ENCODE assay signal across 7 mouse cellular contexts in the genomic region with DNA sequence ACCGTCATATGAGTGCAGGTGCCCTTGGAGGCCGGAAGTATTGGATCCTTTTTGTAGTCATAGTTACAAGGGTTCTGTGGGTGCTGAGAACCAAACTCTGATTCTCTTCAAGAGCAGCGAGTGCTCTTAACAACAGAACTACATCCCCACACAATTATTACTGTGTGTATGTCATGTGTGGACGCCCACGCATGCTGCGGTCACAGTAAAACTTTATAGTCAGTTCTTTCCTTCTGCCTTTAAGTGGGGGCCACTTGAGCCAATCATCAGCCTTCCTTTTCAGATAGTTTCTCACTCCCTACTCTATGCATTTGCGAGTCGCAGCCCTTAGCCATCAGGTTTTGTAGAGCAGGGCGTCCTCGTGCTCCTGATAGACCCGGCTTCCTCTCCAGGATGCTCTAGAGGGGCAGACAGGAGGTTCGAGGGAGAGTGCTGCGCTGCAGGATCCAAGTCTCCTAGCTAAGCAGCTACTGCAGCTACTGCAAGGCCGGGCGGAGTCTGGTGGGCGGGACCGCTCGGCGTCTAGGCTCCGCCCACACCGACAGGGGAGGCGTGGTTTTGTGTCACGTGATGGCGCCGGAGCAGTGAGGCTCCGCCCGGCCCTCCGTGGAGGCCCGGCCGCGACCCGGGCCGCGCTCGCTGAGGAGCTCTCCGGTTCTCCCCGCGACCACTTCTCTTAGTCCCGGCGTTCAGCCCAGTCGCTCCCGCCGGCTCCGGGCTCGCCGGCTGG. TPM values are rescaled to one million over a fixed set of nuclear protein-coding genes. Genes with fewer than 3 reads are reported as not detected.
DNase-seq lines count a peak whose midpoint lies in the region; ATAC-seq lines count a peak whose summit lies in the region.

A gene (plus strand): TSS at position 555 of the 730 bp plus-strand sequence.

- ATAC-seq in intestine, embryonic 16.5 days: peak; percentile 88
- ATAC-seq in midbrain, embryonic 11.5 days (ENCODE audit: low FRiP score): peak; percentile 95

- H3K4me1 ChIP-seq in intestine, embryonic 16.5 days (ENCODE audit: control insufficient read depth, insufficient read depth, low read length): peaks cover 29% of the 10 kb centered on the region
- peaks cover 5% of the 10 kb centered on the region for H3K4me1 ChIP-seq in midbrain, embryonic 11.5 days (ENCODE audit: control insufficient read depth, insufficient read depth, low read length)

- H3K4me2 ChIP-seq in intestine, embryonic 16.5 days (ENCODE audit: low read depth, low read length): peak within 1 kb of the TSS; percentile 87
- H3K4me2 ChIP-seq in midbrain, embryonic 11.5 days: peak within 1 kb of the TSS; percentile 65

- H3K9ac ChIP-seq in intestine, embryonic 16.5 days (ENCODE audit: low read depth, low read length): peak within 1 kb of the TSS; percentile 94
- H3K9ac ChIP-seq in midbrain, embryonic 11.5 days (ENCODE audit: low read length): peak within 1 kb of the TSS; percentile 79

- no peaks in the 10 kb centered on the region for H3K9me3 ChIP-seq in intestine, embryonic 16.5 days (ENCODE audit: control insufficient read depth, low read length)
- H3K9me3 ChIP-seq in midbrain, embryonic 11.5 days (ENCODE audit: control insufficient read depth, low read length): no peaks in the 10 kb centered on the region

- intact Hi-C loops in gastrocnemius, postnatal 36 days (cut with DNase I): loop anchor here (5.0 kb wide), 1 partner anchor 80 kb away; no protein-coding TSS in a partner anchor
- intact Hi-C loops in left cerebral cortex, postnatal 36 days (cut with DNase I): no loop called here

- H3K27me3 ChIP-seq in intestine, embryonic 16.5 days (replicated peaks; ENCODE audit: control insufficient read depth, insufficient read depth, low read length): no peaks in the 10 kb centered on the region
- no peaks in the 10 kb centered on the region; the same call in 1 of the 2 replicates for H3K27me3 ChIP-seq in midbrain, embryonic 11.5 days (ENCODE audit: control insufficient read depth, insufficient read depth, low read length)

- H3K36me3 ChIP-seq in intestine, embryonic 16.5 days (ENCODE audit: control insufficient read depth, insufficient read depth, low read length): no peaks in the 10 kb centered on the region
- no peaks in the 10 kb centered on the region for H3K36me3 ChIP-seq in midbrain, embryonic 11.5 days (ENCODE audit: control insufficient read depth, insufficient read depth, low read length)

- peak; percentile 97 to 98 for DNase-seq in adrenal gland, adult 18-20 months (ENCODE audit: low spot score in 2 of 2)
- DNase-seq in embryo, embryonic 11 days: peak; percentile 95
- peak; percentile 92 to 96 for DNase-seq in gastrocnemius, postnatal 36 days
- peak; percentile 94 for DNase-seq in left cerebral cortex, postnatal 36 days (ENCODE audit: low spot score in 2 of 2)
- DNase-seq in midbrain, embryonic 11.5 days (ENCODE audit: low spot score, missing footprints): peak; percentile 100
- DNase-seq in skeletal muscle tissue, adult 2 months (ENCODE audit: low read depth, low spot score): peak; percentile 92

- peak within 1 kb of the TSS; percentile 97 for H3K4me3 ChIP-seq in intestine, embryonic 16.5 days (ENCODE audit: low read length)
- H3K4me3 ChIP-seq in midbrain, embryonic 11.5 days (ENCODE audit: low read depth, low read length): peak within 1 kb of the TSS; percentile 82

- 8% methylated on average over 46 of the region's 46 CpGs for WGBS in intestine, embryonic 16.5 days
- WGBS in midbrain, embryonic 11.5 days: 8% methylated on average over 46 of the region's 46 CpGs

- peak within 1 kb of the TSS; percentile 88 for H3K27ac ChIP-seq in intestine, embryonic 16.5 days (ENCODE audit: low read length)
- H3K27ac ChIP-seq in midbrain, embryonic 11.5 days (ENCODE audit: low read depth, low read length): peak within 1 kb of the TSS; percentile 61

RNA-seq across cellular contexts. Expression of the gene that starts here (rescaled TPM):
- total RNA-seq in adrenal gland, adult 18-20 months (2021): 100 to 1,000 TPM in 1 of 2 experiments, 10 to 100 TPM in 1; 81.9 to 153 TPM
- total RNA-seq in gastrocnemius, postnatal 36 days (2021): 10 to 100 TPM; 12.2 to 13.8 TPM
- 42.5 and 43.3 TPM in 2 replicates for polyA plus RNA-seq in intestine, embryonic 16.5 days (2015; fragmentation: Nextera tagmentation; extraction: Ambion mirVana)
- 10 to 100 TPM; 37.4 to 39.6 TPM for total RNA-seq in left cerebral cortex, postnatal 36 days (2021)
- 27.6 and 28.9 TPM in 2 replicates for polyA plus RNA-seq in midbrain, embryonic 11.5 days (2014; fragmentation: Nextera tagmentation; extraction: Ambion mirVana)

Comparison
In these comparisons a context has a peak if more than half of its experiments do, and no peak if none do; other contexts are left out.
1. Peak in every context shown above with its lines: DNase-seq, ATAC-seq, H3K4me3 ChIP-seq and H3K27ac ChIP-seq.